Mouse (Mus musculus): ENCODE data around the gene Lmntd1.
A peak's percentile ranks its signal among the peaks of the same experiment; 100 is the strongest.

Lmntd1 gene

GRCm38 (mm10) chr6:145396534-145396933 lies 217.6 kb downstream of the Lmntd1 start:
- ATAC-seq (ENCODE audit: insufficient number of reproducible peaks, low FRiP score, low TSS enrichment) = peak; percentile 45; the same call in 1 of the 2 replicates

GRCm38 (mm10) chr6:145390421-145390820 lies 223.7 kb downstream of the Lmntd1 start:
- no peak for ATAC-seq (ENCODE audit: insufficient number of reproducible peaks, low FRiP score, low TSS enrichment)

GRCm38 (mm10) chr6:145389904-145390303 lies 224.2 kb downstream of the Lmntd1 start:
- no peak for ATAC-seq (ENCODE audit: insufficient number of reproducible peaks, low FRiP score, low TSS enrichment)

GRCm38 (mm10) chr6:145387378-145387777 lies 226.7 kb downstream of the Lmntd1 start:
- no peak for ATAC-seq (ENCODE audit: insufficient number of reproducible peaks, low FRiP score, low TSS enrichment)

GRCm38 (mm10) chr6:145382586-145383380 lies 231.3 kb downstream of the Lmntd1 start:
- ATAC-seq (ENCODE audit: insufficient number of reproducible peaks, low FRiP score, low TSS enrichment) = no peak

GRCm38 (mm10) chr6:145380961-145381360 lies 233.2 kb downstream of the Lmntd1 start:
- ATAC-seq (ENCODE audit: insufficient number of reproducible peaks, low FRiP score, low TSS enrichment) = no peak

- no peak for ATAC-seq (ENCODE audit: insufficient number of reproducible peaks, low FRiP score, low TSS enrichment)
These were observed 234.9 kb downstream of the Lmntd1 start for GRCm38 (mm10) chr6:145379175-145379574.

GRCm38 (mm10) chr6:145378689-145379088 lies 235.4 kb downstream of the Lmntd1 start:
- no peak for ATAC-seq (ENCODE audit: insufficient number of reproducible peaks, low FRiP score, low TSS enrichment)

- ATAC-seq (ENCODE audit: insufficient number of reproducible peaks, low FRiP score, low TSS enrichment) = no peak
These were observed 239.7 kb downstream of the Lmntd1 start for GRCm38 (mm10) chr6:145374372-145374771.

- no peak for ATAC-seq (ENCODE audit: insufficient number of reproducible peaks, low FRiP score, low TSS enrichment)
These were observed 240.4 kb downstream of the Lmntd1 start for GRCm38 (mm10) chr6:145373712-145374221.

- ATAC-seq (ENCODE audit: insufficient number of reproducible peaks, low FRiP score, low TSS enrichment) = no peak
These were observed 242.1 kb downstream of the Lmntd1 start for GRCm38 (mm10) chr6:145372066-145372465.

- ATAC-seq (ENCODE audit: insufficient number of reproducible peaks, low FRiP score, low TSS enrichment) = no peak
These were observed 242.5 kb downstream of the Lmntd1 start for GRCm38 (mm10) chr6:145371586-145371985.

- no peak for ATAC-seq (ENCODE audit: insufficient number of reproducible peaks, low FRiP score, low TSS enrichment)
These were observed 243.8 kb downstream of the Lmntd1 start for GRCm38 (mm10) chr6:145370302-145370701.

- no peak for ATAC-seq (ENCODE audit: insufficient number of reproducible peaks, low FRiP score, low TSS enrichment)
These were observed 244.8 kb downstream of the Lmntd1 start for GRCm38 (mm10) chr6:145369290-145369689.

GRCm38 (mm10) chr6:145366488-145366887 lies 247.6 kb downstream of the Lmntd1 start:
- no peak for ATAC-seq (ENCODE audit: insufficient number of reproducible peaks, low FRiP score, low TSS enrichment)

GRCm38 (mm10) chr6:145363698-145364097 lies 250.4 kb downstream of the Lmntd1 start:
- no peak for ATAC-seq (ENCODE audit: insufficient number of reproducible peaks, low FRiP score, low TSS enrichment)

- no peak for ATAC-seq (ENCODE audit: insufficient number of reproducible peaks, low FRiP score, low TSS enrichment)
These were observed 252.9 kb downstream of the Lmntd1 start for GRCm38 (mm10) chr6:145361109-145361694.

GRCm38 (mm10) chr6:145359470-145360430 lies 254.4 kb downstream of the Lmntd1 start:
- ATAC-seq (ENCODE audit: insufficient number of reproducible peaks, low FRiP score, low TSS enrichment) = no peak

- no peak for ATAC-seq (ENCODE audit: insufficient number of reproducible peaks, low FRiP score, low TSS enrichment)
These were observed 256.1 kb downstream of the Lmntd1 start for GRCm38 (mm10) chr6:145358001-145358400.

GRCm38 (mm10) chr6:145353806-145354205 lies 260.3 kb downstream of the Lmntd1 start:
- no peak for ATAC-seq (ENCODE audit: insufficient number of reproducible peaks, low FRiP score, low TSS enrichment)
